Mouse (Mus musculus) testis, postnatal 14 days (tissue): ENCODE results near the gene Daam1.

Experiments used
- DNase-seq: peaks from one replicate; pipeline ENCODE4 v3.0.0; 2021; ENCODE audit warnings: low spot score

The Daam1 gene

DNA sequence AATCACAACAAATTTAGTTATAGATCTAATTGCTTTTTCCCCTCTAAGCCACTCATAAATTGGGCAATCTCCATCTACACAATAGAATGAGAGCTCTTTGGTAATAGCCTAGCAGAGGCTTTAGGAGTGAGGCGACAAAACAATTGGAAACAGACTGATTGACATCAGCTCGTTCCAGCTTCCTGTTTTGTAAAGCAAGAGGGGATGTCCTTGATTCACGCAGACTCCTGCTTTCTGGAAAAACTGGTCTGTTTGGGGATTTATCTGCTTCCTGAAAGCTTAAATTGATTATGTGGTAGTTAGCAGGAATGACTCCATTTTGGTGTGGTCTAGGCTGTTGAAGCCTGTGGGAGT, 33.6 kb downstream of the Daam1 start:
- no peak for DNase-seq

- no peak for DNase-seq
These were observed 35.1 kb downstream of the Daam1 start for GRCm38 (mm10) chr12:71865937-71866336.

DNA sequence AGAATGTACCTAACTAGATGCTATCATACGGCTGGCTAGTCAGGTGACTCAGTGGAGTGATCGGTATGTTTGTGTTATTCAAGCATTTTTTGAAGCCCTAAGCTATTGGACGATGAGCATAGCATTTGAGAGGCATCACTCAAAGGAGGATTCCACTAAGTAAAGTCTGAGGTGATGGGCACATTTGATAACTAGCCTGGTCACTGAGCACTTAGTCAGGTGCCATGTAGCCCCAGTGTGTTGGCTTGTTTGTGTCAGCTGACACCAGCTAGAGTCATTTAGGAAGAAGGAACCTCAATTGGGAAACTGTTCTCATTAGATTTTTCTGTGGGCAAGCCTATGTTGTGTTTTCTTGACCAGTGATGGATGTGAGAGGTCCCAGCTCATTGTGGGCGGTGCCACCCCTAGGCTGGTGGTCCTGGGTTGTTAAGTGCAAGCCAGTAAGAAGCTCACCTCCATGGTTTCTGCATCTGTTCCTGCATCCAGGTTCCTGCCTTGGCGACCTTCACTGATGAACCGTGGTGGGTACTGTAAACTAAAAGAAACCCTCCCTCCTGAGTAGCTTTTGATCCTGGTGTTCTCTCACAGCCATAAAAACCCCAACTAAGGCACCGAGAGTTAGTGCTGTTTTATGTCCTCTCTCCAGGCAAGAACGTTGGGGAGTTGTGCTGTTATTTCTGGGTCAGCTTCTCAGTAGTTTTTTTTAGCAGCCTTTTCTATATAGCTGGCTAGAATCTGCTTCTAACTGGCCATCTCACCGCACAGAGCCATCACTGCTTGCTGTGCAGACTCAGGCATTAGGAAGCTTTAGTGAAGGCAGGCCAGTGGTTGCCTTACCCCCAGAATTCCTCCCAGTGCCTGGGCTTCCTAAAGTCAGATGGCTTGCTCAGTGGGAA, 36.7 kb downstream of the Daam1 start:
- no peak for DNase-seq

- no peak for DNase-seq
These were observed 39.8 kb downstream of the Daam1 start for GRCm38 (mm10) chr12:71870644-71871043.

GRCm38 (mm10) chr12:71872330-71872729, 41.5 kb downstream of the Daam1 start:
- no peak for DNase-seq

- DNase-seq, result no peak
These were observed 43.7 kb downstream of the Daam1 start for GRCm38 (mm10) chr12:71874561-71874960.

- DNase-seq, result no peak
These were observed 44.1 kb downstream of the Daam1 start for GRCm38 (mm10) chr12:71874984-71875383.

GRCm38 (mm10) chr12:71875761-71876489, 45.0 kb downstream of the Daam1 start:
- no peak for DNase-seq

DNA sequence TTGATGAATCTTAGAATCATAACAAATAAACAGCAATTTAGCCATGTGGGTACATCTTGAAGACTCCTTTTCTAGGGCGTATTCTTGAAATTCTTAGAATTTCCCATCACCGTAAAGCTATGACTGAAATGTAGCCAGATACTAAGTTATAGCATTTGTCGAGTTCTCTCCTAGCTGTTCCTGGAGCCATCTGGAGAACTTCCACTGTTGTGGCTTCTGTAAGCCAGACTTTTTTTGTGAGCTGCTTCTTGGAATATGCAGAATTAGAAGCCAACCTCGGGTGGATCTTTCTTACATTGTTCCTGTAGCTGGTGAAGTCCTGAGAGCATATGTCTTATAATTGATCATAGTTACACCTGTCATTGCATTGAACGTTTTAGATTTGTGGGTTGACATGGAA, 50.1 kb downstream of the Daam1 start:
- no peak for DNase-seq

DNA sequence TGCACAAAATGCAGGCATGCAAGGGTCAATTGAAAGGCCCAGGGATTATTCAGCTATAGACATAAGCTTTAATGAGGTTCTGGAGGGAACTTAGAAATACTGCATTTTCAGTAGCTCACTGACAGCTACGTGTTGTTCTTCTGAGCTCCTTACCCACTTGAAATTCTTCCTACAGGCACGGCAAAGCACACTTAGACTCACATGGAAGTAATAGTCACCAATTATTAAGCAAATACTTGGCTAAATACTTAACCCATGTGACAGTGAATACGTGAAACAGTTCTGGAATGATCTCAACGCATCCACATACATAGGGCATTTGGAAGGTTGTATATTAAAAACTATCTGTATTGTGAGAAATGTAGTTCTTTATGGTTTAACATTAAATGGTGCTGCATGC, 50.6 kb downstream of the Daam1 start:
- no peak for DNase-seq

- DNase-seq, result no peak
These were observed 52.3 kb downstream of the Daam1 start for GRCm38 (mm10) chr12:71883066-71883711.

GRCm38 (mm10) chr12:71885170-71885574, 54.3 kb downstream of the Daam1 start:
- no peak for DNase-seq

DNA sequence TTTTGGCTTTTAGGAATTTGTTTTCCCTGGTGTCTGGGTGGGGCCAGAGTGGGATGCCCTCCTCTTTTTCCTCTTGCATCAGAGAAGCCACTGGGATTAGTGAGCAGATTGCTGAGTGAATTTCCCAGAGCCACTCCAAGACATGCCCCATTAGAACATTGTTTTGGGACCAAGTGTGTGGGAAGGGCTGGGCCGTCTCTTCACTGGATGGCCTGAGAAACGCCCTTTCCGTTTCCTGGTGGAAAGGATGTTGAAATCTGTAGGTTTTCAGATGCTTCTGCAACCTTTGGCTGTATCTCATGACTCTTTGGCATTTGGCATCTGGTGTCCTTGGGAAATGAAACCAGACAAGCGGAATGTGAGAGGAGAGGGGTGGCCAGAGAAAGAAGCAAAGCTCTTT, 54.8 kb downstream of the Daam1 start:
- DNase-seq, result no peak

GRCm38 (mm10) chr12:71886406-71886805, 55.5 kb downstream of the Daam1 start:
- no peak for DNase-seq

GRCm38 (mm10) chr12:71886941-71887340, 56.1 kb downstream of the Daam1 start:
- DNase-seq, result no peak

DNA sequence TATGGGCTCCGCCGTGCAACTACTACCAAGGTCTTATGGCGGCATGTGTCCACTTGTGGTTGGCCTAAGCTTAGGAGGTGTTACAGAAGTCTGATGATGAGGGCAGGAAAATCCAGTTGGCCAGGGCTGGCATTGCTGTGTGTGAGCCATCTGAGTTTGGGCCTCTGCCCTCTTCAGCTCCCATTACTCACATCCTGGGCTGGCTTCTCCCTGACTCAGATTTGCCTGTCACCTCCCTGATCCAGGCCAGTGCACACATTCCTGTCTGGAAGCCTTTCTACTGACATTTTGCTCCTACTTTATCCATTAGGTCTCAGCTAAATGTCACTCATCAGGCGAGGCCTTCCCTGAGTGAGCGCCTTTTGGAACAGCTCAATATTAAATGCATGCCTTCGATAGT, 57.5 kb downstream of the Daam1 start:
- no peak for DNase-seq

GRCm38 (mm10) chr12:71889266-71889665, 58.4 kb downstream of the Daam1 start:
- no peak for DNase-seq

GRCm38 (mm10) chr12:71890282-71890681, 59.4 kb downstream of the Daam1 start:
- no peak for DNase-seq

DNA sequence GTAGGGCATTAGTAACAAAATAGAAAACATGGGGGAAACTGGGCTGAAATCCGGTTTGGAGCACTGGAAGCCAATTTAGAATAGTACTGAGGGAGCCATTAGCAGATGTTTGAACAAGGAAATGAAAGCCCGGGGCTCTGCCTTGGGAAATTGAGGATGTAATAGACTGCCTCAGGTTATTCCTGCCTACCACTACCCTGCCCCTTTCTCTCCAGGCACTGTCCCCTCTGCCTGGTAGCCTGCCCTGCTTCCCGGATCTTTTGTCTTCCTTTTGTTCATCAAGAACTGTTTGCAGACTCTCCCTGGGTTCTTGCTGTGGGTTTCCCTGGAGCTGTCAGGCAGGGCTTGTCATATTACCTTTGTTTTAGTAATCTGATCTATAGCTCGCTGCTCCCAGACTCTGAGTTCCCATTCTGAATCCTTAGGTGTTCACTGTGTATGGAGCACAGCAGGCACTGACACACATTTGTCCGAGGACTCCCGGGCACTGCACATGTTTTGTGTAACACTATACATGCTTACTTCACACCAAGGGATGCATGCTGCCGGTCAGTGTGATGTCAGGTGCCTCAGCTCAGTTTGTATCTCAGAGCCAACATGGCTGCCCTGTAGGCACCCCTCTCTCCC, 61.0 kb downstream of the Daam1 start:
- DNase-seq, result no peak

DNA sequence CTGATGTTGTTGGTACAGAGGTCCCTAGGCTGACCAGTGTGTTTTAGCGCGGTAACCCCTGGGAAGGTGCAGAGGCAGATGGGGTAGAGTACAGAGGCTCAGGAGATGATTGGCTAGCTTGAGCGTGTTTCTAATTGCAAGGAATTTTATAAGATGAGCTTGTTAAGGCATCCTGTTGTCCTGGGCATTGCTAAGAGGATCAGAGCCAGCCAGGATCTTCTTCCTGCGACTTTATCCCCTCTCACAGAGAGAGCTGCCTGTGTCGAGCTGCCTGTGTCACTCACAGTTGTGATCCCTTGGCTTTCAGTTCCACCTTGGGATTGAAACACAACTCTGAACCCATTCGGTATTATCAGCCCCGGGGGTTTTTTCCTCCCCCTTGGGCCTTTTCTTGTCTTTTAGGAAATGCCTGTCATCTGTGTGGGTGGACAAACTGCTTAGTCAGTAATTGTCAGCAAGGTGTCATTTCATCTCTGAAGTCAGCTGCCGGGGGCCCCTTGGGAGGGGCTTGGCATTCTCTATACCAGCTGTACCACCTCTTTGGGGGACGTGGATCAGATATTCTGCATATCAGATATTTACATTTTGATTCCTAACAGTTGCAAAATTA, 62.2 kb downstream of the Daam1 start:
- no peak for DNase-seq

- no peak for DNase-seq
These were observed 67.4 kb downstream of the Daam1 start for GRCm38 (mm10) chr12:71898231-71898630.
